Mouse (Mus musculus): ENCODE results near the gene Safb.

DNA sequence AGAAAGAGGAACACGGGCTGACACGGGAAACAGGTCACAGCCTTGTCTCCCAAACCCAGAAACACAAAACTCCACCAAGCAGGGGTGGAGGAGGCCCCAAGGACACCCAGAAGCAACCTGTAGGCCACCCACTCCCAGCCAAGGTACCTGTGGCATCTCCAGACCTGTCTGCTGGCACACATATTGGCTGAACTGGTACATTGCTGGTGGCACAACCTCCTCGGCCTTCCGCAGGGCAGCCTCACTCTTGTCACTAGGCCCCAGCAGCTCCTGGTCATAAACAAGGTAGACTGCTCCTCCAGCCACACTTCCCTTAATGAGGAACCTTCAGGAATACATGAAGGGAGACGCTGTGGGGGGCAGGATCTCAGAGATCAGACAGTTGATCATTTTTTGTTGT, 24.1 kb downstream of the Safb start:
- TF ChIP-seq CTCF (IDR thresholded peaks at IDR 0.05; ENCODE audit: borderline replicate concordance, insufficient read depth, low read length) (no peak), POLR2A (IDR thresholded peaks at IDR 0.05; ENCODE audit: low read depth, low read length) (no peak)
